Mouse (Mus musculus) olfactory bulb, adult 2 months (tissue): ENCODE data around the gene Hmgb2. TPM values are rescaled to one million over a fixed set of nuclear protein-coding genes. Genes with fewer than 3 reads are reported as not detected.
A peak's percentile ranks its signal among the peaks of the same experiment; 100 is the strongest.

Experiments used
- H3K27ac ChIP-seq: fragments of 200-500 bp; 2 replicates; pipeline ENCODE4 v1.5.1; 2012; ENCODE audit warnings: low read depth, low read length; ENCODE audit not compliant: insufficient read depth
- H3K4me1 ChIP-seq: fragments of 200-500 bp; 2 replicates; pipeline ENCODE4 v1.6.1; 2012; ENCODE audit warnings: low read length; ENCODE audit not compliant: control insufficient read depth, insufficient read depth
- H3K4me3 ChIP-seq: fragments of 200-500 bp; 2 replicates; pipeline ENCODE4 v1.5.1; 2012; ENCODE audit warnings: mild to moderate bottlenecking, low read depth, low read length, moderate library complexity; ENCODE audit not compliant: insufficient read depth
- CTCF ChIP-seq: fragments of 200-500 bp; IDR thresholded peaks from 2 replicates; pipeline ENCODE4 v1.5.1; 2012; ENCODE audit warnings: low read depth, mild to moderate bottlenecking, low read length, moderate library complexity; ENCODE audit not compliant: insufficient read depth
- POLR2A ChIP-seq: fragments of 200-500 bp; IDR thresholded peaks from 2 replicates; pipeline ENCODE4 v1.6.1; 2012; ENCODE audit warnings: mild to moderate bottlenecking, low read depth, low read length, moderate library complexity; ENCODE audit not compliant: insufficient read depth
- WGBS: fragments of 180-500 bp; shearing (Covaris S2); methylation state at CpG from one replicate; pipeline ENCODE4 v1.1.7; 2018; 5-methylcytosine and 5-hydroxymethylcytosine counted together
- polyA plus RNA-seq: library from polyadenylated mRNA; stranded (reverse); fragments of >200 nt; gene quantifications from 2 replicates; pipeline ENCODE4 v1.2.4, GENCODE M21; 2012; ENCODE audit warnings: low replicate concordance; ENCODE audit not compliant: missing spikeins, insufficient read depth, insufficient read length

The Hmgb2 gene
- polyA plus RNA-seq: not detected in 2 replicates

- WGBS: under 1% methylated on average over 63 of the region's 63 CpGs
- Histone ChIP-seq H3K4me1 (0 out of 2 replicates have a peak, but pooled peaks cover 6% of the 10 kb centered on the region), H3K27ac (peak within 1 kb of the TSS; percentile 67; the same call in 1 of the 2 replicates), H3K4me3 (peak within 1 kb of the TSS; percentile 88)
- TF ChIP-seq POLR2A (peak; percentile 80), CTCF (0 out of 2 replicates have a peak, but pooled peaks have one; percentile 13)
Observed at GRCm38 (mm10) chr8:57511316-57512118, at the start of gene Hmgb2. Gene Hmgb2, plus strand, starts transcription at chr8:57511907.

GRCm38 (mm10) chr8:57462839-57463238, 48.9 kb upstream of the Hmgb2 start:
- 58% methylated on average over 1 of the region's 1 CpGs for WGBS
- no peak overlapping the region for H3K27ac ChIP-seq
- no peaks in the 10 kb centered on the region for H3K4me1 ChIP-seq
- no peak overlapping the region for H3K4me3 ChIP-seq
- no peak for TF ChIP-seq CTCF
- no peak for TF ChIP-seq POLR2A

GRCm38 (mm10) chr8:57463757-57464156, 48.0 kb upstream of the Hmgb2 start:
- TF ChIP-seq POLR2A (no peak), CTCF (no peak)
- Histone ChIP-seq H3K27ac (no peak overlapping the region), H3K4me1 (no peaks in the 10 kb centered on the region), H3K4me3 (no peak overlapping the region)
- WGBS: 93% methylated on average over 3 of the region's 3 CpGs

- WGBS: 36% methylated on average over 5 of the region's 5 CpGs
- Histone ChIP-seq H3K27ac (no peak overlapping the region), H3K4me1 (no peaks in the 10 kb centered on the region), H3K4me3 (no peak overlapping the region)
- TF ChIP-seq CTCF (no peak), POLR2A (no peak)
Observed at GRCm38 (mm10) chr8:57468624-57469023, 43.1 kb upstream of the Hmgb2 start.

DNA sequence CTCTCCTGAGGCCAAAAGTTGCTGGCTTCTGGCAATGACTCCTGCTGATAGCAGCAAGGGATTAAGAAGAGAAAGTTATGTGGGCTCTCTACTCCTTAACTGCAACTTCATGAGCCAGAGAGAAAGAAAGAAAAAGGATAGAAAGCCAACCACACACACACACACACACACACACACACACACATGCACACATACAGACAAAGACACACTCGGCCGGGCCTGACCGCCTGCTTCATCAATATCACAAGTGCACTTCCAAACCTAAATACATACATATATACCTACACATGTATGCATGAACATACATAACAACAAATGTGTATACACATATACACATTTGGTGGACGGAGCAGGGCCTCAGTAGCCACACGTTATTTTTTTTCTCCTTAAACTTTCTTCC, 40.8 kb upstream of the Hmgb2 start:
- TF ChIP-seq POLR2A (no peak), CTCF (no peak)
- WGBS: 98% methylated on average over 5 of the region's 5 CpGs
- Histone ChIP-seq H3K27ac (no peak overlapping the region), H3K4me3 (no peak overlapping the region), H3K4me1 (no peaks in the 10 kb centered on the region)

DNA sequence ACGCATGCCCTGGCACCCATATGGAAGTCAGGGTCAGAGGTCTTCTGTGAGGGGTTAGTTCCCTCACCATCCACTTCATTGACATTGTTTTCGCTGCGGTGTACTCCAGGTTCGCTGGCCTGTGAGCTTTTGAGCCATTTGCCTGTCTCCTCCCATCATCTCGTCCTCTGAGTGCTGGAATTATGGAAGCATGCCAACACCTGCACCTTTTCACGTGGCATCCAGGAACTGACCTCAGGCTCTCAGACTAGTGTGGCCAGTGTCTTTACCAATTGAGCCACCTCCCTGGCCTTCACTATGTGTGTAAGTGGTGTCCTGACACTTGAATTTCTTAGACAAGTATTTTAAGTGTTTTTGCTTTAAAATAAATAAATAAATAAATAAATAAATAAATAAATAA, 38.0 kb upstream of the Hmgb2 start:
- no peak overlapping the region for H3K27ac ChIP-seq
- 81% methylated on average over 6 of the region's 6 CpGs for WGBS
- H3K4me1 ChIP-seq: no peaks in the 10 kb centered on the region
- no peak for TF ChIP-seq POLR2A
- no peak for TF ChIP-seq CTCF
- H3K4me3 ChIP-seq: no peak overlapping the region

GRCm38 (mm10) chr8:57478406-57478805, 33.3 kb upstream of the Hmgb2 start:
- H3K4me3 ChIP-seq: no peak overlapping the region
- TF ChIP-seq POLR2A (no peak), CTCF (no peak)
- H3K4me1 ChIP-seq: no peaks in the 10 kb centered on the region
- no peak overlapping the region for H3K27ac ChIP-seq
- 76% methylated on average over 3 of the region's 3 CpGs for WGBS

DNA sequence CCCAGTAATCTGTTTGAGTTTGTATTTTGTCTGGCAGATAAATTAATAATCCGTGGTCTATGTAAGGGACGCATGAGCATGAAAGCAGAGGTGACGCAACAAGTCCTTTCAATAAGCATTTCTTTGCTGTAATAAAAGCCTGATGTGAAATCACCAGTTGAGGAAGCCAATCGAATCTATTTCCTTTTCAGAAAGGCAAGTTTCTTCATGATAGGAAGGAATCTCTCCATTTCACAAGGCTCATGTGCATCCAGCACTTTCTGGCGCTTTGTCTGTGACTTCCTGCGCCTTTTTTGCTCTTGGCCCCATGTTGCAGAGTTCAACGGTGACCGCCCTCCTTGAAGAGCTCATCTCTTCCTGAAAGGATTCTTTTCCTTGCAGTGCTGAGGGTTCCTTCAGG, 32.0 kb upstream of the Hmgb2 start:
- Histone ChIP-seq H3K27ac (no peak overlapping the region), H3K4me1 (no peaks in the 10 kb centered on the region), H3K4me3 (no peak overlapping the region)
- TF ChIP-seq CTCF (no peak), POLR2A (no peak)
- WGBS: 97% methylated on average over 8 of the region's 8 CpGs

DNA sequence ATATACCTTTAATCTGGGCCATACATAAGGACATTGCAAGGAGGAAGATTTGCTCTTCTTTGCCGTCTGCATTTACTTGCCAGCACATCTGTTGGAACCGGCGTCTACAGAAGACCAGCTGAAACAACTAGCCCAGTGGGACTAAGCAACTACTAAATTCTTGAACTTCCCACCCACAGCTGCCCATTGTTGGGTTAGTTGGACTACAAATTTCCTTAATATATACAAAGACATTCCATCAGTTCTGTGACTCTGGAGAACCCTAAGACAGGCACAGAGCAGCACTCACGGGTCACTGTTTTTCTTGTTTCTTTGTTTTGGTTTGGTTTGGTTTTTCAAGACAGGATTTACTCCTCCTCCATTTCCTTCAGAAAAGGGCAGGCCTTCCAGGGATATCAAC, 31.1 kb upstream of the Hmgb2 start:
- Histone ChIP-seq H3K27ac (no peak overlapping the region), H3K4me3 (no peak overlapping the region), H3K4me1 (no peaks in the 10 kb centered on the region)
- WGBS: 86% methylated on average over 4 of the region's 4 CpGs
- TF ChIP-seq POLR2A (no peak), CTCF (no peak)
